Mouse (Mus musculus) spleen, embryonic (tissue): Measurements from ENCODE around the gene Slc25a34.

Experiments
- CTCF ChIA-PET: fragments of 350-600 bp; sonication (Branson Sonifier 250); formaldehyde crosslinking; loops from one replicate; lab custom pipeline; 2022; lab: Charles Lee

Gene Slc25a34

GRCm38 (mm10) chr4:141645988-141646387 lies 22.4 kb upstream of the Slc25a34 start:
- CTCF ChIA-PET = interaction anchor here (0.8 kb wide), 1 partner anchor 34 kb away, joined by 3 read pairs; no protein-coding TSS in a partner anchor

GRCm38 (mm10) chr4:141643118-141643855 lies 19.7 kb upstream of the Slc25a34 start:
- CTCF ChIA-PET = no interaction called here

GRCm38 (mm10) chr4:141641961-141642811 lies 18.6 kb upstream of the Slc25a34 start:
- CTCF ChIA-PET = no interaction called here

GRCm38 (mm10) chr4:141641353-141641771 lies 17.7 kb upstream of the Slc25a34 start:
- CTCF ChIA-PET = no interaction called here

- CTCF ChIA-PET = no interaction called here
Observed at GRCm38 (mm10) chr4:141639474-141639873, 15.9 kb upstream of the Slc25a34 start.

- CTCF ChIA-PET = no interaction called here
Observed at GRCm38 (mm10) chr4:141636693-141637092, 13.1 kb upstream of the Slc25a34 start.

GRCm38 (mm10) chr4:141635991-141636390 lies 12.4 kb upstream of the Slc25a34 start:
- CTCF ChIA-PET = no interaction called here

- CTCF ChIA-PET = interaction anchor here (0.6 kb wide), 1 partner anchor 14 kb away, joined by 4 read pairs; the partner anchor contains the start of gene Tmem82
Observed at GRCm38 (mm10) chr4:141632111-141632873, 8.7 kb upstream of the Slc25a34 start.

- CTCF ChIA-PET = interaction anchor here (0.6 kb wide), 1 partner anchor 13 kb away, joined by 14 read pairs; the partner anchor contains the start of gene Tmem82
Observed at GRCm38 (mm10) chr4:141631250-141631649, 7.6 kb upstream of the Slc25a34 start.

- CTCF ChIA-PET = no interaction called here
Observed at GRCm38 (mm10) chr4:141630021-141630420, 6.4 kb upstream of the Slc25a34 start.

- CTCF ChIA-PET = no interaction called here
Observed at GRCm38 (mm10) chr4:141628661-141629060, 5.0 kb upstream of the Slc25a34 start.

- CTCF ChIA-PET = no interaction called here
Observed at GRCm38 (mm10) chr4:141627502-141627901, 3.9 kb upstream of the Slc25a34 start.

- CTCF ChIA-PET = no interaction called here
Observed at GRCm38 (mm10) chr4:141625774-141626550, 2.3 kb upstream of the Slc25a34 start.

- CTCF ChIA-PET = no interaction called here
Observed at GRCm38 (mm10) chr4:141624983-141625773, 1.6 kb upstream of the Slc25a34 start.

- CTCF ChIA-PET = no interaction called here
Observed at GRCm38 (mm10) chr4:141624134-141624533, 513 bp upstream of the Slc25a34 start.

GRCm38 (mm10) chr4:141623037-141623436 lies 584 bp downstream of the Slc25a34 start:
- CTCF ChIA-PET = no interaction called here

GRCm38 (mm10) chr4:141622580-141622979 lies 1.0 kb downstream of the Slc25a34 start:
- CTCF ChIA-PET = no interaction called here

GRCm38 (mm10) chr4:141622091-141622490 lies 1.5 kb downstream of the Slc25a34 start:
- CTCF ChIA-PET = no interaction called here

GRCm38 (mm10) chr4:141621297-141621696 lies 2.3 kb downstream of the Slc25a34 start:
- CTCF ChIA-PET = no interaction called here

GRCm38 (mm10) chr4:141619299-141619883 lies 4.2 kb downstream of the Slc25a34 start:
- CTCF ChIA-PET = interaction anchor here (0.6 kb wide), 1 partner anchor 662 kb away, joined by 3 read pairs; no protein-coding TSS in a partner anchor
